In the genomic region with DNA sequence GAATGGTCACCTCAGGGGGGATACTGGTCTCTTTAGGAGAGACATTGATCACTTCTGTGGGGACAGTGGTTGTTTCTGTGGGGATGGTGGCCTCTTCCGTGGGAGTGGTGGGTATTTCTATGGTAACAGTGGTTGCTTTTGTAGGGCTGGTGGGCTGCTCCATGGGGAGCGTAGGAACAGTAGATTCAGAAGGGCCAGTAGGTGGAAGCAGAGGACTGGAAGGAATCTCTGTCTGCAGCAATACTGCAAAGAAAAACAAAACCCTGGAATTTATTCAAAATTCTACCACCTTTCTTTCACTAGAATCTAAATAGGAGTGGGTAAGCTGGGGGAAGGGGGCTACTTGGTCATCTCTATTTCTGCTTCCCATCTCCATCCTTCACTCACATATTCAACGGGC, we compare ENCODE assay signal across 16 mouse cellular contexts. TPM values are rescaled to one million over a fixed set of nuclear protein-coding genes. Genes with fewer than 3 reads are reported as not detected.
DNase-seq lines count a peak whose midpoint lies in the region; ATAC-seq lines count a peak whose summit lies in the region.
"Had no signal": no experiment of that assay in that cellular context is flagged by ENCODE, and none has a peak within 500 bp of the region (broad histone marks: within the 10 kb centered on the region; RNA-seq: fewer than 3 reads in every experiment).

No protein-coding gene starts in this region.

- H3K4me1 ChIP-seq in hindbrain, embryonic 14.5 days (replicated peaks; ENCODE audit: control insufficient read depth, insufficient read depth, low read length) = no peaks in the 10 kb centered on the region
- H3K4me1 ChIP-seq in hindbrain, embryonic 16.5 days (ENCODE audit: control insufficient read depth, insufficient read depth, low read depth, low read length) = no peaks in the 10 kb centered on the region
- H3K4me1 ChIP-seq: embryonic facial prominence, embryonic 12.5 days; forebrain, embryonic 13.5 days; heart, embryonic 13.5 days; lung, embryonic 15.5 days; midbrain, embryonic 12.5 days; neural tube, embryonic 12.5 days had no signal

- WGBS in hindbrain, embryonic 14.5 days = 42% methylated on average over 3 of the region's 3 CpGs
- WGBS in hindbrain, embryonic 16.5 days = 42% methylated on average over 3 of the region's 3 CpGs

- H3K9me3 ChIP-seq in hindbrain, embryonic 14.5 days (ENCODE audit: control insufficient read depth, low read length) = no peaks in the 10 kb centered on the region
- no peaks in the 10 kb centered on the region for H3K9me3 ChIP-seq in hindbrain, embryonic 16.5 days (ENCODE audit: control insufficient read depth, low read length)
- H3K9me3 ChIP-seq: embryonic facial prominence, embryonic 12.5 days; forebrain, embryonic 13.5 days; heart, embryonic 13.5 days; lung, embryonic 15.5 days; midbrain, embryonic 12.5 days had no signal

- H3K27me3 ChIP-seq in hindbrain, embryonic 14.5 days (ENCODE audit: control insufficient read depth, insufficient read depth, low read length) = no peaks in the 10 kb centered on the region
- no peaks in the 10 kb centered on the region; the same call in 1 of the 2 replicates for H3K27me3 ChIP-seq in hindbrain, embryonic 16.5 days (replicated peaks; ENCODE audit: control insufficient read depth, insufficient read depth, low read length)
- H3K27me3 ChIP-seq: forebrain, embryonic 13.5 days; lung, embryonic 15.5 days; midbrain, embryonic 12.5 days; neural tube, embryonic 12.5 days had no signal

- no peak overlapping the region for H3K4me2 ChIP-seq in hindbrain, embryonic 14.5 days (replicated peaks)
- H3K4me2 ChIP-seq in hindbrain, embryonic 16.5 days (ENCODE audit: low read length) = no peak overlapping the region
- H3K4me2 ChIP-seq: embryonic facial prominence, embryonic 12.5 days; forebrain, embryonic 13.5 days; heart, embryonic 13.5 days; lung, embryonic 15.5 days; midbrain, embryonic 12.5 days; neural tube, embryonic 12.5 days had no signal

- no peaks in the 10 kb centered on the region for H3K36me3 ChIP-seq in hindbrain, embryonic 14.5 days (replicated peaks; ENCODE audit: control insufficient read depth, insufficient read depth)
- no peaks in the 10 kb centered on the region for H3K36me3 ChIP-seq in hindbrain, embryonic 16.5 days (ENCODE audit: control insufficient read depth, insufficient read depth, low read length)
- H3K36me3 ChIP-seq: embryonic facial prominence, embryonic 12.5 days; heart, embryonic 13.5 days; lung, embryonic 15.5 days; midbrain, embryonic 12.5 days; neural tube, embryonic 12.5 days had no signal

- no peak overlapping the region for H3K4me3 ChIP-seq in hindbrain, embryonic 14.5 days (replicated peaks; ENCODE audit: low read length)
- no peak overlapping the region for H3K4me3 ChIP-seq in hindbrain, embryonic 16.5 days (ENCODE audit: low read length)
- H3K4me3 ChIP-seq: embryonic facial prominence, embryonic 12.5 days; forebrain, embryonic 13.5 days; heart, embryonic 13.5 days; lung, embryonic 15.5 days; midbrain, embryonic 12.5 days; neural tube, embryonic 12.5 days had no signal

- no peak overlapping the region for H3K9ac ChIP-seq in hindbrain, embryonic 14.5 days
- H3K9ac ChIP-seq in hindbrain, embryonic 16.5 days (ENCODE audit: low read depth, low read length) = no peak overlapping the region
- H3K9ac ChIP-seq: embryonic facial prominence, embryonic 12.5 days; forebrain, embryonic 13.5 days; heart, embryonic 13.5 days; lung, embryonic 15.5 days; midbrain, embryonic 12.5 days; neural tube, embryonic 12.5 days had no signal

- no peak overlapping the region for H3K27ac ChIP-seq in hindbrain, embryonic 14.5 days
- H3K27ac ChIP-seq in hindbrain, embryonic 16.5 days (ENCODE audit: low read depth, low read length) = no peak overlapping the region
- H3K27ac ChIP-seq: embryonic facial prominence, embryonic 12.5 days; forebrain, embryonic 13.5 days; heart, embryonic 13.5 days; lung, embryonic 15.5 days; midbrain, embryonic 12.5 days; neural tube, embryonic 12.5 days had no signal

- ATAC-seq in hindbrain, embryonic 14.5 days (ENCODE audit: low FRiP score) = no peak
- ATAC-seq in hindbrain, embryonic 16.5 days = no peak
- ATAC-seq in activated CD4-positive, CD25-positive, alpha-beta regulatory T cell, adult 4 months = no peak
- ATAC-seq: forebrain, embryonic 13.5 days had no signal

- DNase-seq in hindbrain, embryonic 14.5 days (ENCODE audit: low spot score) = peak; percentile 27
- peak; percentile 11 to 40 for DNase-seq in left cerebral cortex, postnatal 25 days (ENCODE audit: low spot score in 2 of 2)
- DNase-seq in left cerebral cortex, adult 8-10 months (ENCODE audit: low spot score in 2 of 2) = no peak
- peak; percentile 37 to 49 for DNase-seq in right cerebral cortex, postnatal 10 days (ENCODE audit: low spot score in 2 of 2)
- DNase-seq in right cerebral cortex, postnatal 4 days = no peak
- DNase-seq: cerebellum, adult 18-20 months; gastrocnemius, postnatal 10 days; thymus, adult 18-20 months had no signal

- intact Hi-C loops in left cerebral cortex, postnatal 25 days (cut with DNase I) = no loop called here

RNA-seq across cellular contexts. Expression of a gene that starts 11.8 kb away (rescaled TPM):
- polyA plus RNA-seq in hindbrain, embryonic 14.5 days (2014; fragmentation: Nextera tagmentation; extraction: Ambion mirVana) = 0.14 and 0.17 TPM in 2 replicates
- 0.19 and 0.24 TPM in 2 replicates for polyA plus RNA-seq in hindbrain, embryonic 16.5 days (2015; fragmentation: Nextera tagmentation; extraction: Ambion mirVana)
- under 1 TPM; 0.16 to 0.32 TPM for total RNA-seq in left cerebral cortex, postnatal 25 days (2021)
- under 1 TPM; 0.20 to 0.53 (median 0.29) TPM for total RNA-seq in left cerebral cortex, adult 8-10 months (2022)
- under 1 TPM; 0.11 to 0.21 TPM for polyA plus RNA-seq in activated CD4-positive, CD25-positive, alpha-beta regulatory T cell, adult 4 months (2017; shearing (Covaris generic))

RNA-seq across cellular contexts. Expression of a gene that starts 37.3 kb away (rescaled TPM):
- polyA plus RNA-seq in hindbrain, embryonic 14.5 days (2014; fragmentation: Nextera tagmentation; extraction: Ambion mirVana) = 78.4 and 87.3 TPM in 2 replicates
- polyA plus RNA-seq in hindbrain, embryonic 16.5 days (2015; fragmentation: Nextera tagmentation; extraction: Ambion mirVana) = 79.3 and 87.0 TPM in 2 replicates
- total RNA-seq in left cerebral cortex, postnatal 25 days (2021) = 10 to 100 TPM; 30.2 to 37.0 TPM
- total RNA-seq in left cerebral cortex, adult 8-10 months (2022) = 10 to 100 TPM; 32.3 to 34.8 (median 32.8) TPM
- 10 to 100 TPM; 60.7 to 66.2 TPM for polyA plus RNA-seq in activated CD4-positive, CD25-positive, alpha-beta regulatory T cell, adult 4 months (2017; shearing (Covaris generic))

RNA-seq across cellular contexts. Expression of a gene that starts 53.3 kb away (rescaled TPM):
- 14.2 and 16.0 TPM in 2 replicates for polyA plus RNA-seq in hindbrain, embryonic 14.5 days (2014; fragmentation: Nextera tagmentation; extraction: Ambion mirVana)
- 11.8 and 16.3 TPM in 2 replicates for polyA plus RNA-seq in hindbrain, embryonic 16.5 days (2015; fragmentation: Nextera tagmentation; extraction: Ambion mirVana)
- 10 to 100 TPM; 39.9 to 48.6 TPM for total RNA-seq in left cerebral cortex, postnatal 25 days (2021)
- total RNA-seq in left cerebral cortex, adult 8-10 months (2022) = 10 to 100 TPM; 62.1 to 65.2 (median 63.5) TPM
- 10 to 100 TPM; 18.5 to 22.6 TPM for polyA plus RNA-seq in activated CD4-positive, CD25-positive, alpha-beta regulatory T cell, adult 4 months (2017; shearing (Covaris generic))

Comparison
In these comparisons a context has a peak if more than half of its experiments do, and no peak if none do; other contexts are left out.
1. DNase-seq: peak in hindbrain, embryonic 14.5 days (single experiment), left cerebral cortex, postnatal 25 days (2 of 2) and right cerebral cortex, postnatal 10 days (2 of 2); none in left cerebral cortex, adult 8-10 months (0 of 2) and right cerebral cortex, postnatal 4 days (single experiment).